Mouse (Mus musculus) cerebellum, adult 11 months (tissue): ENCODE results near the gene Lgals12.

Experiments used
- DNase-seq: peaks from one replicate; pipeline ENCODE4 v3.0.0; 2022

Lgals12 gene

GRCm38 (mm10) chr19:7581042-7581441, 26.0 kb downstream of the Lgals12 start:
- no peak for DNase-seq

- DNase-seq: no peak
Observed at GRCm38 (mm10) chr19:7577710-7578109, 29.3 kb downstream of the Lgals12 start.

DNA sequence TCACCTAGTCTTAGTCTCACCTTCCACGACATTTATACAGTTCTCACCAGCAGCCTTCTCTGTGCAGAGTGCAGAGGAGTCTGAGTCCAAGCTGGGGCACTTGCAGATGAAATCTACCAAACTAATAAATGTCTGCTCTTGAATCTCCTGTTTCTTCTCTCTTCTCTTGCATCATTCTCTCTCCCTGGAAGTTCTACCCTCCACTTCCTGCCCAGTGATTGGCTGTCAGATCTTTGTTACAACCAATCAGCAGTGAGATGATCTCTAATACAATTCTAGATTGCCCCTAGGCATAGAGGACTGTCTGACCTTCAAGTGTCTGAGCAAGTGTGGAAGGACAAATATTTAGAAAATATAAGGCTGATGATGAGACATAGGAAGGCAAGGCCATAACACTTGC, 30.8 kb downstream of the Lgals12 start:
- no peak for DNase-seq

DNA sequence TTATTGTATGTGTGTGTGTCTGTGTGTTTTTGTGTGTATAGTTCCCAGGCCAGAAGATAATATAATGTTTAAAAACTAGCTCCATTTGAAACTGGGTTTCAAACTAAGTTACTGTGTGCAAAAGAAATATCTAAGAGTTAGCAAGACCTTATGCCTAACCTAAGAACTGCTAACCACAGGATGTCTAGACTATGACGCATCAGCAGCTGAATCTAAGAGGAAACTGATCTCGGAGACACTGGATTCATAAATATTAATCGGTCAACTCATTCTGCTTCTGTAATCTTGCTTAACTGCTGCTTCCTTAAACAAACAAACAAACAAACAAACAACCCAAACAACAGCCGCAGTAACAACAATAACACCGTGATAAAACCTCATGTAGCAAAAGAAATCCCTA, 37.3 kb downstream of the Lgals12 start:
- DNase-seq: no peak

DNA sequence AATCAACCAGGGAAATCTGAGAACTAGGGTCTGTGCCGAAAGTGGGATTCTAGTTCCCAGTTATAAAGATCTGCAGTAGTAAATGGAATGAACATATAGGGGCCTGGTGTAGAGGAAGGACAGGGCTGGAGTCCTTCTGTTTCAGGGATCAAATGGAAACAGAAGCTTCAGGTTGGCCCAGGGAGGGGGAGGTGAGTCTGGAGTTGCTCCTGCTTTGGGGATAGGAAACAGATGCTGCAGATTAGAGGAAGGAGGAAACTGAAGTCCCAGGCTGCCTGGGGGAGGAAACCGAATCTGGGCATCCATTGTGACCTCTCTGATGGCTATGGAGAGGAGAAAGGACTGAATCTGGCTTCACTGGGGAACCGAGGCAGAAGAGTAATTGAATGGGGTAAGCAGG, 38.6 kb downstream of the Lgals12 start:
- DNase-seq: no peak

DNA sequence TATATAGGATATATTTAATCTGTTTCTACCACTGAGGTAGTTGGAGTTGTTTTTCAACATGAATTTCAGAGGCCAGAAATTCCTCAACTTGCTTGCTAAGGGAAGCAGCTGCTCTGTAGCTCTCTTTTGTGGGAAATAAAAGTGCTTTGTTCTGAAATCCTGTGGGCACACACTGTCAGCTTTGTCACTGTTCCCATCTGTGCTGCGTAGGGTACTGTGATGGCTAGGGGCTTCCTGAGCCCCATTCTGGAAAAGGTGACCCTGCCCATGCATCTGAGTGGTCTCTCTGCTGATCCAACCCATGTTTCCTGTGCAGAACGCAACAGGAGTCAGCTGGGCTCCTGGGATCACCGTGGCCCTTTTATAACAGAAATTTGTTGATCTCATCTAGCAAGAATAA, 40.2 kb downstream of the Lgals12 start:
- DNase-seq: no peak

DNA sequence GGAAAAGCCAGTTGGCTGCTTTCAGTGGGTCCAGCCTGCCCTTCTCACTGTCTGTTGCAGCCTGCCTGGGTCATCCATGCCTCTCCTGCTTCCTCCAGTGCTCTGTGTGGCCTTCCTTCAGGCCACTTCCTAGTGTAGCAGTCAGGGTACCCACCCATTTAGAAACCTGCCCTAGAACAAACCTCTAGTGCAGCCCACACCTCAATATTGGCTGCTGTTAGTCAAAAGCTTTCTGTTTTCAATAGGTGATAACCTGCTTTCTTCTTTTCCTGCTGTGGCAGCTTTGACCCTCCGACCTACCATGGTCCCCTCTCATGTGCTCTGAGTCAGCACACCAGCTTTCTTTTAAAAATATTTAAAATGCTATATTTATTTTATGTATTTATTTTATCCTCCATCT, 42.5 kb downstream of the Lgals12 start:
- DNase-seq: no peak

- DNase-seq: no peak
Observed at GRCm38 (mm10) chr19:7563676-7564075, 43.3 kb downstream of the Lgals12 start.

DNA sequence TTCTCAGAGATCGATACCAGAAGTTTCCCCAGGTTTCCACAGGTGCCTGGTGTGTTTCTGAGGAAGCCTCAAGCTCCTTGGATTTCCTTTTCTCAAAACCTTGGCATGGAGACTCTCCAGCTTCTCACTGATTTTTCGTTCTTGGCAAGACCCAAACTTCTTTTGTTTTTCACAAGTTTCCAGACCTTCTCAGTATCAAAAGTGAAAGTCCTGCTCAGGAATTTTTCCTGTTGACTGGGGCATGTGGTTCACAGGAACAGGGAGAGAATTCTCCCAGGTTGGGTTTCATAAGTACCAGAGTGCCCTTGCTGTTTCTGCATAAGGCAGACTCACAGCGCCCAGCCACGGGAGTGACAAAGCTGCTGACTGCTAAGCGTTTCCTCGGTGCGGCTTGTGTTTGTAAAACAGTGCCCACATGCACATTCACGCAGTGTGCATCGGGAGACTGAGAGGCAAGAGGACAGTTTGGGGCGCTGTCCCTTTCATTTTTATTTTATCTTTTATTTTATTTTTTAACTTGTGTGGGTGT, 44.3 kb downstream of the Lgals12 start:
- no peak for DNase-seq

DNA sequence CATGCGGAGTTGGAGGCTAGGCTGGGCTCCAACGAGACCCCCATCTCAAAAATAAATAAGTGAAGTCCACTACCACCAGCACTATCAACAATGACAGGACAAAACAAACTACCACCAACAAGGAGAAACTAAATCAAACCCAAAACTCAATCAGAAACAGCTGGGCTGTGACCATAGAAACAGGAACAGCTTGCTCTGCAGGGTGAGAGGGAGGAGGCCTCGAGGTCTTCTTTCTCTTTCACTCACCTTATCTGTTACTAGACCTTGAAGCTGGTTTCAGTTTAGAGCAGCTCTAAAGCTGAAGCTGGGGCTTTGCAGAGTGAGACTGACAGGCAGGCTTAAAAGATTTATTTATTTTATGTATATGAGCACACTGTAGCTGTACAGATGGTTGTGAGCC, 45.5 kb downstream of the Lgals12 start:
- DNase-seq: no peak

DNA sequence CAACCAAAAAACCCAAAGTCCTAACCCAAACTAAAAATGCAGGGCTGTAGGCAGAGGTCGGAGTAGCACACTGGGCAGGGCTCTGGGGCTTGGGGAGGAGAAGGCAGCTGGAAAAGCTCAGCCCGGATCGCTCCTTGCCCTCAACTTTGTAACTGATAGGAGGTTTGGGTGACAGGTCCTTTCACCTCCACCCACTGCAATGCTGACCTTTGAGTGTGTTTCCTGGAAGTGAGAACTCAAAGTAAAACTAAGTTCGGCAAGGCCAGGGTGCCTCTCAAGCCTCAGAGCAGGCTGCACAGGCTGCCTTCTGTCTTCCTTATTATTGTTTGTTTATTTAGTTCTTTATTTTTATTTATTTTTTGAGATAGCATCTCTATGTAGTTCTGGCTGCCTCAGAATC, 47.0 kb downstream of the Lgals12 start:
- no peak for DNase-seq

DNA sequence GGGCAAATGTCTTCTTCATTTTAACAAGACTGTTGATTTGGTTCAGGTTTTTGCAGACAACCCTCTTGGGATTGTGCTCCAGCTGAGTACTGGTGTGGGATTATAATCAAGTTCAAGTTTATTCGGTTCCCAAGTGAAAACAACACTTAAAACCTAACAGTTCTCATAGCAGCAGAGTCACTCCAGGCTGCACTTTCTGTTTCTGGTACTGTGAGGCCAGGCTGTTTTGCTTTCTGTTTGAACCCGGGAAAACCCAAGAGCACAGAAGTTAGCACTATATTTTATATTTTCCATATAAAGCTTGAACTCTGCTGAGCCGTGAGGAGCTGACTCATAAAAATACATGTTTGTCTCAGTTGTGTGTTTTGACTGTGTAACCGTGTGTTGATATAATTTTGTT, 48.3 kb downstream of the Lgals12 start:
- no peak for DNase-seq

DNA sequence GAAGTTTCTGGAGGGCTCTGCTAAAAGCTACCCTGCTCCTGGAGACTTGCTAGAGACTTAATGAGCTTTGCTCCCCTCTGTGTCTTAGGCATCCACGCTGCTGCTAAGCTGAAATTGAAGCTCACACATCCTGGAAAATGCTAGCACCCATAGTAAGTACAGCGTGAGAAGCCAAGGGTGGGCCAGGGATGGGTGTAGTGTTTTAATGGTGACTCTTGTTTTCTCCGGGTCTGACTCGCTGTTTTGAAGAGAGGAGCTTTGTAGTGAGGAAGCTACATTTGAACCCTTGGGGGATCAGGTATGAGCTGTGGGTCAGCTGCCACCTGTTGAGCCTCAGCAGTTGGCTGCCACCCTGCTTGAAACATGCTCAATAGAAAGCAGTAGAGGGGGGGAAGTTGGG, 49.1 kb downstream of the Lgals12 start:
- no peak for DNase-seq

DNA sequence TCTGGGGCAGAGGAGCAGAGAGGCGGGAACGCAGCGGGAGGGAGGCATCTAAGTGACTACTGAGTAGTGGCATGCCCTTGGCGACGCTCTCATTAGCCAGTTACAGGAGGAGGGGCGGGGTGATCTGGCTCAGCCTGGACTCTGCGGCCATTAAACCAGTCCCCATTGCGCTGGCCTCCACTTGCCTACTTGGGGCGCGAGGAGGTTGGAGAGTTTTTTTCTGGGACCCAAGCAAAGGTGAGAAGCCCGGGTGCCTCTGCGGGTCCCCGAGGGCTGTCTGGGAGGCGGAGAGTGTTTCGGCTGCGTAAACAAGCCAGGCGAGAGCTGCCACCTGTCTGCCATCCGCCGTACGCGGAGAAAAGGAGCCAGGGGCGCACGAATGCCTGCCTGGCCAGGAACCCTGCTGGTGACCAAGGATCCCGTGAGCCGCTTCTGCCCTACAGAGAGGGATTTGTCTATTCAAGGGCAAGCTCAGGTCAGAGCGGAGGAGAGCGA, 49.6 kb downstream of the Lgals12 start, which contains the start of gene Pla2g16:
Gene Pla2g16 (plus strand): TSS at position 132 of the 495 bp plus-strand sequence.
- peak; percentile 5 for DNase-seq

GRCm38 (mm10) chr19:7556641-7557040, 50.4 kb downstream of the Lgals12 start:
- no peak for DNase-seq

- no peak for DNase-seq
Observed at GRCm38 (mm10) chr19:7554881-7555280, 52.1 kb downstream of the Lgals12 start.

DNA sequence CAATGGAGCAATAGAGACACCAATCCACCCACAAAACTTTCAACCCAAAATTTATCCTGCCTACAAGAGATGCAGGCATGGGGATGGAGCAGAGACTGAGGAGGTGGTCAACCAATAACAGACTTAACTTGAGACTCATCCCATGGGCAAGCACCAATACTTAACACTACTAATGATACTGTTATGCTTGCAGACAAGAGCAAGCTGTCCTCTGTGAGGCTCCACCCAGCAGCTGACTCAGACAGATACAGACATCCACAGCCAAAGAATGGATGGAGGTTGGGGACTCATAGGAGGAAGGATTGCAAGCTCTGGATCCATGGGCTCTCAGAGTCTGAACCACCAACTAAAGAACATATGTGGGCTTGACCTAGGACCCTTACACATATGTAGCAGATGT, 53.6 kb downstream of the Lgals12 start:
- no peak for DNase-seq

- DNase-seq: no peak
Observed at GRCm38 (mm10) chr19:7552301-7552673, 54.7 kb downstream of the Lgals12 start.

- DNase-seq: no peak
Observed at GRCm38 (mm10) chr19:7551550-7552300, 55.3 kb downstream of the Lgals12 start.

GRCm38 (mm10) chr19:7548924-7549323, 58.1 kb downstream of the Lgals12 start:
- no peak for DNase-seq
